Mouse (Mus musculus) monocyte, adult 2 months (primary cell): ENCODE data around the gene Fdx1l.

Experiments
- DNase-seq, 2 experiments: peaks; one replicate each; pipeline ENCODE4 v3.0.0; 2022; ENCODE audit warnings: low spot score in 2 of 2, low read depth in 1 of 2

The Fdx1l gene

DNA sequence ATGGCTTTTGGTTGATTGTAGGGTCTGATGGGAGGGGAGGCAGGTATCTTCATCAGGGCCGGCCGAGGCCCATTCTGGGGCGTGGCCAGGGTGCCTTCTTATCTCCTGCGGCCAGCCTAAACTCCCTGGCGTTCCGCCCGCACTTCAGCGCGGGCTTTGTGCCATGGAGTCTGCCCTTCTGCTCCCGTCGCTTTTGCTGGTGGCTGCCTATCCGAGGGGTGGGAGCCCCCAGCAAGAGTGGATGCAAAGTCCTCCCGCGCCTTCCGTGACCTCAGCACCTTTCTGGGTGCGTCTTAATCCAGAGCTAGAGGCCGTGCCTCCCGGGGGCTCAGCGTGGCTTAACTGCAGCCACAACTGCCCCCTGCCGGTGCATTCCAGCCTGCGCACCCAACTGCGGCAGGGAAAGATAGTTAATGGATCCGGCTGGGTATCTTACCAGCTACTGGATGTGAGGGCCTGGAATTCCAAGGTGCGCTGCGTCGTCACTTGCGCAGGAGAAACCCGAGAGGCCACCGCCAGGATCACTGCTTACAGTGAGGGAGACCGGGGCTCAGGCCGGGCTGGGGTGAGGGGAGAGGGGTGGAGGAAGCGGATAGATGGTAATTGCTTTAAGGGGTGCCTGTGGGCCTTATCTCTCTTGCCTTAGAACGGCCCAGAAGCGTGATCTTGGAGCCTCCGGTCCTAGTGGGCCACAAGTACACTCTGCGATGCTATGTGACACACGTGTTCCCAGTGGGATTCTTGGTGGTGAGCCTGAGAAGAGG is 43.9 kb downstream of the Fdx1l start, which contains the start of gene Icam4:
TSS of gene Icam4 (plus strand) at position 83 of the 764 bp plus-strand sequence.
- DNase-seq, result peak; percentile 48 to 73

DNA sequence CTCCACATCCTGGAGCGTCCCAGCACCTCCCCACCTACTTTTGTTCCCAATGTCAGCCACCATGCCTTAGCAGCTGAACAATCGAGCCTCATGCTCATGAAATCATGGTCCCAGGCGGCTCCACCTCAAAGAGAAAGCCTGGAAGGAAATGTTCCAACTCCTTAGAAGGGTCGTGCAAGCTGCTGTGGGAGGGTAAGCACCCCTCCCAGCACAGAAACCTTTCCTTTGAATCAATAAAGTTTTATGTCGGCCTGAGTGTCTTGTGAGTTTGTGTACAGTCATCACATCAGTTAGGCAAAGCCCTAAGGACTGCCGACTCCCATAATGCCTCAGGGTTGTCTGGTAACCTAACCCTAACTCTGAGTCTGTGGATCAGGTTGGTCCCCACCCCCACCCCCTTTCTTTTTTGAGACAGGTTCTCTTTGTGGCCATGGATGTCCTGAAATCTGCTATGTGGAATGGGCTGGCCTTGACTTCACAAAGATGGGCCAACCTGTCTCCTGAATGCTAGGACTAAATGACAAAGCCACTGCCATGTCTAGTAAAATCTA is 44.8 kb downstream of the Fdx1l start:
- DNase-seq, result no peak

DNA sequence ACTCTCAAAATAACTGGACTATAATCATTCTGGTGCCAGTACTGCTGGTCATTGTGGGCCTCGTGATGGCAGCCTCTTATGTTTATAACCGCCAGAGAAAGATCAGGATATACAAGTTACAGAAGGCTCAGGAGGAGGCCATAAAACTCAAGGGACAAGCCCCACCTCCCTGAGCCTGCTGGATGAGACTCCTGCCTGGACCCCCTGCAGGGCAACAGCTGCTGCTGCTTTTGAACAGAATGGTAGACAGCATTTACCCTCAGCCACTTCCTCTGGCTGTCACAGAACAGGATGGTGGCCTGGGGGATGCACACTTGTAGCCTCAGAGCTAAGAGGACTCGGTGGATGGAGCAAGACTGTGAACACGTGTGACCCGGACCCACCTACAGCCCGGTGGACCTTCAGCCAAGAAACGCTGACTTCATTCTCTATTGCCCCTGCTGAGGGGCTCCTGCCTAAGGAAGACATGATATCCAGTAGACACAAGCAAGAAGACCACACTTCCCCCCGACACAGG is 45.6 kb downstream of the Fdx1l start:
- no peak for DNase-seq

DNA sequence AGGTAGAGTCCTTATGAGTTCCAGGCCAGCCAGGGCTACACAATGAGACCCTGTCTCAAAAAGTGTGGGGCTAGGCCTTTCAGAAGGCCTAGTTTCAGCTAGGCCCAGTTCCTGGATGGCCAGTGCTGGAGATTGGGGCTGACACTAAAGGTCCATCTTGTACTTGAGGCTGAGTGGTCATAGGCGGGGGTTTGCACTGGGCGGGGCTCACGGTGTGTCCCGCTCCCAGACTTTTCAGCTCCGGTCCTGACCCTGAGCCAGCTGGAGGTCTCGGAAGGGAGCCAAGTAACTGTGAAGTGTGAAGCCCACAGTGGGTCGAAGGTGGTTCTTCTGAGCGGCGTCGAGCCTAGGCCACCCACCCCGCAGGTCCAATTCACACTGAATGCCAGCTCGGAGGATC is 46.6 kb downstream of the Fdx1l start:
- DNase-seq, result no peak

DNA sequence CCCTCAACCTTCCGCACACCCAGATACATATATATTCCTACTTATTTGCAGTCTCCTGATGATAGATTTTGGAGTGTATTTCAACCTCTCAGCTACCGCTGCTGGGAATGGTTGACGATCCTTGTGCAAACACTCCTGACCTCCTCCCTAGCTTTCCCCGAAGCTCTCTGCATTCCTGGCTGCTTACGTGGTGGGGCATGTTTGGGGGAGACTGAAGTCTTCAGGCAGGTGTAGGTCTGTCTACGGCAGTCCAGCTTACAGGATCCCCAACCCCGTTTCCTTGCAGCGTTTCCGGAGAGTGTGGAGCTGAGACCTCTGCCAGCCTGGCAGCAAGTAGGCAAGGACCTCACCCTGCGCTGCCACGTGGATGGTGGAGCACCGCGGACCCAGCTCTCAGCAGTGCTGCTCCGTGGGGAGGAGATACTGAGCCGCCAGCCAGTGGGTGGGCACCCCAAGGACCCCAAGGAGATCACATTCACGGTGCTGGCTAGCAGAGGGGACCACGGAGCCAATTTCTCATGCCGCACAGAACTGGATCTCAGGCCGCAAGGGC is 48.1 kb downstream of the Fdx1l start:
- DNase-seq, result no peak

DNA sequence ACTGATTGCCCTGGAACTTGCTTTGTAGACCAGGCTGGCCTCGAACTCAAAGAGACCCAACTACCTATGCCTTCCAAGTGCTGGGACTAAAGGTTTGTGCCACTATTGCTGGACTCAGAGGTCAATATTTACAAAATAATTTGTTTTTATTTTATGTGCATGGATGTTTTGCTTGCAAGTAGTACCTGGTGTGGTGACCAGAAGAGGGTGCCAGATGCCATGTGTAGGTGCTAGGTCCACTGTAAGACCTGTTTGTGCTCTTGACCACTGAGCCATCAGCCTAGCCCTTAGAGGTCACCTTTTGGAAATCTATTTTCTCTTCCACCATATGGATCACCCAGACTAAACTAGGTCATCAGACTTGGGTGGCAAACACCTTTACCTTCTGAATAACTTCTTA is 50.7 kb downstream of the Fdx1l start:
- DNase-seq, result no peak

DNA sequence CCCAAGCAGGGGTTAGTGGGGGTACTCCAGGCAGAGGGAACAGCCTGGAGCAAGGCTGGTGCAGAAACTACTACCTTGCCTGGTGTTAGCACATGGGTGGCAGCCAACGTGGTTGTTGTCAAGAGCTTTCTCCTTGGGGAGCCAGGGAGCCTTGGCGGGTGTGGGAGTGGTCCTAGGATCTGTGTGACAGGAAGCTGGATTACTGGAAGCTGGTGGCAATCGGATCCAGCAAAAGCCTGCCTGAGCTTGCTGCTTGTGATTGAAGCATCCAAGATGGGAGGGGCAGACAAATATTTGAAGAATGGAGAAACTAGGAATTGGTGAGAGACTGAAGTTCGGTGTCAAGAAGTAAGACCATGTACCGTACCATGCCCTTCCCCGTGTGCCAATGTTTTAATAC is 51.1 kb downstream of the Fdx1l start:
- DNase-seq, result no peak

DNA sequence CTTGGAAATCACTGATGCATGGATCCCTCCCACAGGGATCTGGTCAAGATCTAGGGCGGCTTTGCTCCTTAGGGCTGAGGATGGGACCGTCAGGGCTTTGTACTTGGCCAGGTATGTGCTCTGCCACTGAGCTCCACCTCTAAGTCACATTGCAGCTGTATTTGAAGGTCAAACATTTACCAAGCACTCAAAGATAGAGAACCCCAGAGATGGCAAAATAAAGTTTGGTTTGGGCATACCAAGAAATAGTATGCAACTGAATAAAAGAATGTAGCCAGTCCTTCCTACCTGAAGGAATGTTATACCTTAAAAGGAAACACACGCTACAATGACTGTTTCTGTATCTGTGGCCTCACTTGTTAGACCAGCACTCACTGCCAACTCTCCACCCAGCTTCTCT is 52.1 kb downstream of the Fdx1l start:
- DNase-seq, result no peak

DNA sequence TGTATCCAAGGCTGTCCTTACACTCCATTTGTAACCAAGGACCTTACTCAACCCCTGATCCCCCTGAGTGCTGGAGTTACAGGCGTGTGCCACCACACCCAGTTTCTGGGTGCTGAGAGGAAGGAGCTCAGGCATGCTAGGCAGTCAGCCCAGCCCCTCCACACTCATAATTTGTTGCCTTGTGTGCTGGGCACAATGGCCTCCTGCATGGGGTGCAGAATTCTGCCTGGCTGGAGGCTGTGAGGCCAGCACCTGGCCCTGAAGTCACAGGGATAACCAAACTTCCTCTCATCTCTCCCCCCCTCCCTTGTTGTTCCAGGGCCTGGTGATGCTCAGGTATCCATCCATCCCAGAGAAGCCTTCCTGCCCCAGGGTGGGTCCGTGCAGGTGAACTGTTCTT is 54.8 kb downstream of the Fdx1l start:
- DNase-seq, result no peak
